Mouse (Mus musculus): Measurements from ENCODE around the gene Cmtm3.

GRCm38 (mm10) chr8:104394801-104395702 is 55.8 kb downstream of the Cmtm3 start:
- TF ChIP-seq POLR2A (IDR thresholded peaks at IDR 0.05; ENCODE audit: borderline replicate concordance, control insufficient read depth, low read depth, low read length) (no peak), CTCF (IDR thresholded peaks at IDR 0.05; ENCODE audit: control insufficient read depth, insufficient read depth, low read length) (no peak)

Data from bone marrow, adult 2 months (tissue).